Mouse (Mus musculus) lung, postnatal 10 days (tissue): ENCODE results near the gene Gm49380.

Source experiments
- DNase-seq: peaks from one replicate; pipeline ENCODE4 v3.0.0; 2021

The Gm49380 gene

GRCm38 (mm10) chr9:44044426-44045157 lies 68.7 kb downstream of the Gm49380 start:
- no peak for DNase-seq

- DNase-seq: peak; percentile 10
These were observed 69.4 kb downstream of the Gm49380 start for GRCm38 (mm10) chr9:44043708-44044425.

DNA sequence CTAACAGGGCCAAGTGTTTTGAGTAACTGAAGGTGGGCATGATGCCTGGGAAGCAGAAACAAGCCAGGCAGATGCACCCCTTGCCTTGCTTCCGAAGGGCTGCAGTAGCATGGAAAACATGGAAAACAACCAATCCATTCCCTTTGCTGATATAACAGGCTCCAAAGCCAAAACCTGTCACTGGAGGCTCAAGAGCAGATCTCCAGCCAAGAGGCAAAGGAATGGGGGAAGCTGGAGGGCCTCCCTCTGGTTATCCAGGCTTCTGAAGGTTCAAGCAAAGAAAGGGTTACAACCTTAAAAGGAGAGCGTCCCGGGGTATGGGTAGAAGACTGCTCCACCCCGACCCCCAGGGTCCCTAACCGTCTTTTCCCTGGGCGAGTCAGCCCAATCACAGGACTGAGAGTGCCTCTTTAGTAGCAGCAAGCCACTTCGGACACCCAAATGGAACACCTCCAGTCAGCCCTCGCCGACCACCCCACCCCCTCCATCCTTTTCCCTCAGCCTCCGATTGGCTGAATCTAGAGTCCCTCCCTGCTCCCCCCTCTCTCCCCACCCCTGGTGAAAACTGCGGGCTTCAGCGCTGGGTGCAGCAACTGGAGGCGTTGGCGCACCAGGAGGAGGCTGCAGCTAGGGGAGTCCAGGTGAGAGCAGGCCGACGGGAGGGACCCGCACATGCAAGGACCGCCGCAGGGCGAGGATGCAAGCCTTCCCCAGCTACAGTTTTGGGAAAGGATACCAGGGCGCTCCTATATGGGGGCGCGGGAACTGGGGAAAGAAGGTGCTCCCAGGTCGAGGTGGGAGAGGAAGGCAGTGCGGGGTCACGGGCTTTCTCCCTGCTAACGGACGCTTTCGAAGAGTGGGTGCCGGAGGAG lies 70.2 kb downstream of the Gm49380 start, which contains the start of gene Thy1:
TSS of gene Thy1 (plus strand) at position 549 of the 872 bp plus-strand sequence.
- DNase-seq: peak; percentile 63

- no peak for DNase-seq
These were observed 71.0 kb downstream of the Gm49380 start for GRCm38 (mm10) chr9:44042396-44042680.

DNA sequence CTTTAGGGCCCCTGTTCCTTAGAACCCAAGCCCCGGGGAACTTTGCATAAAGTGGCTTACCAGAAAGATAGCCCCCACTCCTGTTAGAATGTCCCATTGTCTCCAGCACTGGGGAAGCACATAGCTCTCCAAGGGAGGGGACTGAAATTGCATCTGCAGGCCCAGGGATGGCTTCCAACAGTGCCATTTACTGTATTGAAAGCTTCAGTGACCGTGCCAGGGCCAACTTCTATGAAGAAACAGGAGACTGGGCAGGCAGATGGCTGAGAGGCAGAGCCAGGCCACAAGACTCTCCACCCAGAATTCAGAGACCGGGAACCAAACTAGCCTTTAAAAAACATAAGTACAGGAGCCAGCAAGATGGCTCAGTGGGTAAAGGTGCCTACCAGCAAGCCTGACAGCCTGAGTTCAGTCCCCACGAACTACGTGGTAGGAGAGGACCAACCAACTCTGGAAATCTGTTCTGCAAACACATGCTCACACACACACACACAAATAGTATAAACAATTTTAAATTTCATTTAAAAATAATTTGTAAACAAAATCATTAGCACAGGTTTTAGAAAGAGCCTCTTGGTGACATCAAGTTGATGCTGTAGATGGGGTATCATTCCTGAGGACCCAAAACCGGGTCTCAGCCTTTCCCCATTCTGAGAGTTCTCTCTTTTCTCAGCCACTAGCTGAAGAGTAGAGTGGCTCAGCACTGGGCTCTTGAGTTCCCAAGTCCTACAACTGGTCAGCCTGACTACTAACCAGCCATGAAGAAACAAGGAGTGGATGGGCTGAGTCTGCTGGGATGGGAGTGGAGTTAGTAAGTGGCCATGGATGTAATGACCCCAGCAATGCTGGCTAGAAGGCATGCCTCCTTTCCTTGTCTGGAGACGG lies 71.5 kb downstream of the Gm49380 start:
- no peak for DNase-seq

DNA sequence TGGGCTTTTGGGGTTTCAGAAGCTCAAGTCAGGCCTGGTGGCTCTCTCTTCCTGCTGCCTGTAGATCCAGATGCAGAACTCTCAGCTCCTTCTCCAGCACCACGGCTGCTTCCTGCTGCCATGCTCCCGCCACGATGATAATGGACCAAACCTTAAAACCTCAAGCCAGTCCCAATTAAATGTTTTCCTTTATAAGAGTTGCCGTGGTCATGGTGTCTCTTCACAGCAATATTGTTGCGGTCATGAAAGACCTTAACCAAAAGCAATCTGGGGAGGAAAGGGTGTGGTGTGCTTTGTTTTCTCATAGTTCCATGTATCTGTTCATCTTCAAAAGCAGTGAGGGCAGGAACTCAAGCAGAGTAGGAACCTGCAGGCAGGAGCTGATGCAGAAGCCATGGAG lies 76.2 kb downstream of the Gm49380 start:
- DNase-seq: no peak

DNA sequence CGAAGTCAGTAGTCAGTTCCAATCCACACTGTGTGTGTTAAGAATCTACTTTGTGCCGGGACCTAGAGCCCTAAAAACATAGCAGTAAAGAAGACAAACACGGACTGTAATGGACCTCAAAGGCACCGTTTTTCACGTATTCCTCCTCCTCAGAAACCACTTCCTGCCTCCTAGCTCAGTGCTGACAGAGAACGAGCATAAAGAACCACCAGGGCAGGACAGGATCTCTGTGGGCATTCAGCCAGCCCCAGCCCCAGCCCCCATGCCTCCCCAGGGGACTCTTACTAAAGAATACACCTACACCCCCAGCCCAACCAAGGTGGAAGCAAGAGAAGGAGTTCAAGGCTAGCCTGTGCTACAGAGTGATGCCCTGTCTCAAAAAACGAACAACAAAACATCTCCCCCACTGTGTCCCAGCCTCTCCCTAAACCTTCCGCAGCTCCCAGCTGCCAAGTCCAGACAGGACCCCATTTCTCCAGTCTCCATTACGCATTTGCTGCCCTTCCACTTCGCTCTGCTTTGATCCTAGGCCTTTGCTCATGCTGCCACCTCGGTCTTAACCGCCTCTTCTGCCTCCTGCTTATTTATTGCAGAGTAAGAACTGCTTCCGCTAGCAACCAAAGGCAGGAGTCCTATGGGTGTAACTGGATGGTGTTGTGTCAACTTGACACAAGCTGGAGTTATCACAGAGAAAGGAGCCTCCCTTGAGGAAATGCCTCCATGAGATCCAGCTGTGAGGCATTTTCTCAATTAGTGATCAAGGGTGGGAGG lies 79.2 kb downstream of the Gm49380 start:
- DNase-seq: no peak

GRCm38 (mm10) chr9:44033317-44033716 lies 80.0 kb downstream of the Gm49380 start:
- DNase-seq: no peak

DNA sequence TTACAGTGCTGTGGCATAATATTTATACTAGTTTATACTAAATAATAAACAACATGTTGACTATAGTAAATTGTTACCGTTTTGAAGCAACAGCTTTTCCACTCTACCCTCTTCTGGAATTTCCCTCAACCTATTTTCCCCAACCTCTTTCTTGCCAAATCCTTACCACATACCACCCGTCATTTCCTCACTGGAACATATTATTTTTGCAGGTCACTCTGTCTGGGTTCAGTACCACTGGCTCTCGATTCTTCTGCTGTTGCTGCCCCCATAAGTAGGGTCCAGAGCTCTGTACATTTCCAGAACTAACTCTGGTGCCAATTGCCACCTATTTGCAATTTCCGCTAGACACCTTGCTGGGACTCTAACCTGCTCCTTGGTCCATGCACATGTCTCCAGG lies 81.4 kb downstream of the Gm49380 start:
- DNase-seq: no peak

DNA sequence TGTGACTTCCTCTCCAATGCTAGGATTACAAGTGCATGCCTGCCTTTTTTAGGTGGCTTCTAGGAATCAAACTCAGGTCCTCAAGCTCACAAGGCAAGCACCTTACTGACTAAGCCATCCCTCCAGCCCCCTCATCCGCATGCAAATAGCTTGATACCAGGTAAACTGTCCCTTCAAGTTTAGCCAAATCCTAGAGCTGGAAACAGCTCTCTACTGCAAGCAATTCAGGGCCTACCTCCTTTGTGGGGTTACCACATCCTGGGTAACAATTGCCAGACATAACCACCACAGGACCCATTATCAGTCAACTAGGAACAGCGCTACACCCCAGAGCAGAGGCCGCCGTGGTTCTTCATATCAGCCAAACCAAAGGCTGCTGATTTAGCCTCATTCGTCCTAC lies 82.2 kb downstream of the Gm49380 start:
- DNase-seq: no peak

- no peak for DNase-seq
These were observed 82.7 kb downstream of the Gm49380 start for GRCm38 (mm10) chr9:44030646-44031045.

DNA sequence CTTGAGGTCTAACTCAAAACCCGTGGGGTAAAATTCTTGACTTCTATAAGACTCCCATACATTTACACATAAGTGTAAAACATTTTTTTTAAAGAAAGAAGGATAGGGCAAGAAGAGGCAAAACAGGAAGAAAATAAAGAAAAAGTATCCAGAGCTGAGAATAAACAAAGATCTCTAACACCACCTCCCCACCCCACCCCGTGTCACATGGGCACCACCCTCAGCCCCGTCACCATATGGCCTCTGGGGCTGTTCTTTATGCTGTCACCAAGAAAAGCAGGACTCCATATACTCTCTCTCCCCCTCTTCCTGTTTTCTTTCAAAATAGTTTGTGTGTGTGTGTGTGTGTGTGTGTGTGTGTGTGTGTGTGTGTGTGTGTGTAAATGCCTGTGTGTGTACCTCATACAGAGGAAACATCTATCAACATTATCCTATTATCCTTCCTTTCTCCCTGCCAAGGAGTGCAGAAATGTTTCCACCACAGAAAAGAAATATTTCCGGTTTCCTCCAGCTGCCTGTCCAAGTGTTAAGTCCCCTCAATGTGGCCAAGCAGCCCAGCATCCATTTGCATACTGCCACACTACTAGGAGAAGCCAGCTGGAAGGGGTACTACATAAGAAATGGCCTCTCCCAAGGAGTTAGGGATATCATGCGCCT lies 83.6 kb downstream of the Gm49380 start:
- peak; percentile 17 for DNase-seq

GRCm38 (mm10) chr9:44024096-44024495 lies 89.2 kb downstream of the Gm49380 start:
- DNase-seq: no peak

GRCm38 (mm10) chr9:44022100-44022847 lies 91.0 kb downstream of the Gm49380 start:
- no peak for DNase-seq

GRCm38 (mm10) chr9:44020001-44020400 lies 93.3 kb downstream of the Gm49380 start:
- no peak for DNase-seq

DNA sequence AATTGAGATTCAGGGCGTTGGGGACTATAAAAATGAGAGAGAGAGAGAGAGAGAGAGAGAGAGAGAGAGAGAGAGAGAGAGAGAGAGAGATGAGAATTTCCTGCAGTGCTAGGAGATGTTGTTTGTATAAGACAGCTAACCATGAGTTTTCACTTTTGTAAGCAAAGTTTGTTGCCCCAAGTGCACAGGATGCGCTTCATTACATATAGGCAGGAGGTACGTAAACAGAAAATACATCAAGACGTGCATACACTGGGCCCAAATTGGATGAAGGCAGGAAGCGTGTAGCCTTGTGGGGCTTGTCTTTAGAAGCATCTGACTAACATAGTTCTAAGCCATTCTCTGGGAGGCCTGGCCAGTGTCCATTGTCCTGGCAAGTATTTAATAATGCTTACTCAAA lies 95.5 kb downstream of the Gm49380 start:
- DNase-seq: no peak
